Mouse (Mus musculus) kidney, embryonic 15.5 days (tissue): ENCODE results near the gene Scn11a. TPM values are rescaled to one million over a fixed set of nuclear protein-coding genes. Genes with fewer than 3 reads are reported as not detected.

Source experiments
- ATAC-seq: fragments of 200-750 bp; cut with Nextera tagmentation; replicated peaks from 2 replicates; pipeline ENCODE4 v1.8.0; 2017; ENCODE audit warnings: moderate TSS enrichment; ENCODE audit not compliant: low FRiP score
- H3K27ac ChIP-seq: fragments of 300-500 bp; sonication (generic); 2 replicates; pipeline ENCODE4 v1.5.1; 2015; ENCODE audit warnings: mild to moderate bottlenecking, inconsistent platforms
- H3K27me3 ChIP-seq: fragments of 300-500 bp; sonication (generic); 2 replicates; pipeline ENCODE4 v1.6.1; 2015; ENCODE audit warnings: inconsistent platforms
- H3K36me3 ChIP-seq: fragments of 300-500 bp; sonication (generic); 2 replicates; pipeline ENCODE4 v1.6.1; 2015; ENCODE audit warnings: inconsistent platforms
- H3K4me1 ChIP-seq: fragments of 300-500 bp; sonication (generic); 2 replicates; pipeline ENCODE4 v1.6.1; 2015; ENCODE audit warnings: inconsistent platforms
- H3K4me2 ChIP-seq: fragments of 300-500 bp; sonication (generic); 2 replicates; pipeline ENCODE4 v1.6.1; 2015; ENCODE audit warnings: moderate library complexity, mild to moderate bottlenecking, inconsistent platforms
- H3K4me3 ChIP-seq: fragments of 300-500 bp; sonication (generic); replicated peaks from 2 replicates; pipeline ENCODE4 v1.5.1; 2015; ENCODE audit warnings: mild to moderate bottlenecking, inconsistent platforms
- H3K9ac ChIP-seq: fragments of 300-500 bp; sonication (generic); 2 replicates; pipeline ENCODE4 v1.6.1; 2015; ENCODE audit warnings: mild to moderate bottlenecking, inconsistent platforms
- H3K9me3 ChIP-seq: fragments of 300-500 bp; sonication (generic); replicated peaks from 2 replicates; pipeline ENCODE4 v1.6.1; 2016; ENCODE audit warnings: inconsistent platforms
- WGBS: fragments of 180-500 bp; shearing (Covaris S2); methylation state at CpG from one replicate; pipeline ENCODE4 v1.1.7; 2015; ENCODE audit warnings: mixed read lengths; 5-methylcytosine and 5-hydroxymethylcytosine counted together
- polyA plus RNA-seq: library from polyadenylated mRNA; unstranded; fragments of >200 nt; fragmentation: Nextera tagmentation; extraction: Ambion mirVana; gene quantifications from 2 replicates; pipeline ENCODE4 v1.2.1, GENCODE M21; 2015

The Scn11a gene
- polyA plus RNA-seq, 1 experiment from 2014 or later: 0.04 TPM

GRCm38 (mm10) chr9:119835581-119836125 is 10.4 kb upstream of the Scn11a start:
- Histone ChIP-seq H3K9ac (no peak overlapping the region), H3K4me2 (no peak overlapping the region), H3K27me3 (no peaks in the 10 kb centered on the region), H3K27ac (peak overlapping the region; percentile 55), H3K4me3 (no peak overlapping the region), H3K36me3 (no peaks in the 10 kb centered on the region), H3K9me3 (no peaks in the 10 kb centered on the region), H3K4me1 (peaks cover 6% of the 10 kb centered on the region)
- 0 out of 2 replicates have a peak, but pooled peaks have one; percentile 62 for ATAC-seq
- 34% methylated on average over 9 of the region's 9 CpGs for WGBS

GRCm38 (mm10) chr9:119831001-119831400 is 5.7 kb upstream of the Scn11a start:
- H3K36me3 ChIP-seq: no peaks in the 10 kb centered on the region
- H3K4me1 ChIP-seq: peaks cover 4% of the 10 kb centered on the region
- WGBS: 88% methylated on average over 2 of the region's 2 CpGs
- H3K4me2 ChIP-seq: no peak overlapping the region
- H3K9me3 ChIP-seq: no peaks in the 10 kb centered on the region
- H3K4me3 ChIP-seq: no peak overlapping the region
- H3K27me3 ChIP-seq: no peaks in the 10 kb centered on the region
- ATAC-seq: no peak
- H3K9ac ChIP-seq: no peak overlapping the region
- H3K27ac ChIP-seq: no peak overlapping the region

GRCm38 (mm10) chr9:119823722-119824121 is 1.5 kb downstream of the Scn11a start:
- no peak overlapping the region for H3K9ac ChIP-seq
- H3K4me2 ChIP-seq: no peak overlapping the region
- ATAC-seq: no peak
- WGBS: 58% methylated on average over 9 of the region's 9 CpGs
- no peak overlapping the region for H3K4me3 ChIP-seq
- no peaks in the 10 kb centered on the region for H3K36me3 ChIP-seq
- 0 out of 2 replicates have a peak, but pooled peaks cover 5% of the 10 kb centered on the region for H3K4me1 ChIP-seq
- H3K9me3 ChIP-seq: no peaks in the 10 kb centered on the region
- no peaks in the 10 kb centered on the region for H3K27me3 ChIP-seq
- H3K27ac ChIP-seq: no peak overlapping the region

- Histone ChIP-seq H3K4me1 (no peaks in the 10 kb centered on the region), H3K4me2 (no peak overlapping the region), H3K27ac (no peak overlapping the region), H3K27me3 (no peaks in the 10 kb centered on the region), H3K9ac (no peak overlapping the region), H3K36me3 (no peaks in the 10 kb centered on the region), H3K9me3 (0 out of 2 replicates have a peak, but pooled peaks cover 4% of the 10 kb centered on the region), H3K4me3 (no peak overlapping the region)
- ATAC-seq: no peak
- 93% methylated on average over 5 of the region's 5 CpGs for WGBS
These were observed 11.6 kb downstream of the Scn11a start for GRCm38 (mm10) chr9:119813631-119814030.

- no peak overlapping the region for H3K9ac ChIP-seq
- H3K4me3 ChIP-seq: no peak overlapping the region
- no peak for ATAC-seq
- H3K9me3 ChIP-seq: no peaks in the 10 kb centered on the region
- no peak overlapping the region for H3K4me2 ChIP-seq
- no peak overlapping the region for H3K27ac ChIP-seq
- 81% methylated on average over 2 of the region's 2 CpGs for WGBS
- H3K36me3 ChIP-seq: no peaks in the 10 kb centered on the region
- H3K27me3 ChIP-seq: no peaks in the 10 kb centered on the region
- peaks cover 2% of the 10 kb centered on the region for H3K4me1 ChIP-seq
These were observed 18.8 kb downstream of the Scn11a start for GRCm38 (mm10) chr9:119806491-119806890.

GRCm38 (mm10) chr9:119804501-119804847 is 20.8 kb downstream of the Scn11a start:
- Histone ChIP-seq H3K9me3 (no peaks in the 10 kb centered on the region), H3K9ac (no peak overlapping the region), H3K27ac (no peak overlapping the region), H3K4me3 (no peak overlapping the region), H3K36me3 (no peaks in the 10 kb centered on the region), H3K27me3 (no peaks in the 10 kb centered on the region), H3K4me2 (no peak overlapping the region), H3K4me1 (peaks cover 6% of the 10 kb centered on the region)
- no peak for ATAC-seq
- WGBS: 84% methylated on average over 11 of the region's 11 CpGs

DNA sequence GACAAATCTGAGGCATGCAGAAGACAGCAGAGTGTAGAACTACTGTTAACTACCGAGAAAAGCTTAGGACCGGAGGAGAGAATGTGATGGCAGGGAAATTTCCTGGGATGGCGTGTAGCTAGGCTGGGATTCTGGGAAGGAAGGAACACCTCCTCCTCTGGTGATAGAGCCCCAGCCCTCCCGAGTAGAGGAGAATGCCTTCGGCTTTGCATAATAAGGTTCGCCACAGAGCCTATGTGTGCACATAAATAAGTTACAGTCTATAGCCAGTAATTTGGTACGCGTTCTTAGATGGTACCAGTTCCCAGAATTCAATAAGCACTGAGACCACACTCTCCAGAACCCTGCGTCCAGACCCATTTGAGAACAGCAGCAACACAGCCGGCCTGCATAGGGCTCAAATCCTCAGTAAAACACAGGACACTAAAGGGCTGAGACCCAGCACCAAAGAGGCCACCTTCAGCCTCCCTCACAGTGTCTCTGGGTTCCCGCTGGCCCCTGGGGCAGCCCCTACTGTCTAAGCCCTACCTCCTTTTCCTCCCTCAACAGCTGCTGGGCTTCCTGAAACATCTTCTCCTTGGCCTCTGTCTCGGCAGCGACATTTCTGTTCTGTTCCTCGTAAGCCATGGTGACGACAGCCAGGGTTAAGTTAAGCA is 21.3 kb downstream of the Scn11a start:
- H3K27me3 ChIP-seq: no peaks in the 10 kb centered on the region
- WGBS: 71% methylated on average over 15 of the region's 15 CpGs
- H3K9ac ChIP-seq: no peak overlapping the region
- H3K9me3 ChIP-seq: no peaks in the 10 kb centered on the region
- H3K36me3 ChIP-seq: no peaks in the 10 kb centered on the region
- H3K4me3 ChIP-seq: no peak overlapping the region
- H3K4me1 ChIP-seq: peaks cover 6% of the 10 kb centered on the region
- no peak overlapping the region for H3K27ac ChIP-seq
- H3K4me2 ChIP-seq: no peak overlapping the region
- no peak for ATAC-seq

DNA sequence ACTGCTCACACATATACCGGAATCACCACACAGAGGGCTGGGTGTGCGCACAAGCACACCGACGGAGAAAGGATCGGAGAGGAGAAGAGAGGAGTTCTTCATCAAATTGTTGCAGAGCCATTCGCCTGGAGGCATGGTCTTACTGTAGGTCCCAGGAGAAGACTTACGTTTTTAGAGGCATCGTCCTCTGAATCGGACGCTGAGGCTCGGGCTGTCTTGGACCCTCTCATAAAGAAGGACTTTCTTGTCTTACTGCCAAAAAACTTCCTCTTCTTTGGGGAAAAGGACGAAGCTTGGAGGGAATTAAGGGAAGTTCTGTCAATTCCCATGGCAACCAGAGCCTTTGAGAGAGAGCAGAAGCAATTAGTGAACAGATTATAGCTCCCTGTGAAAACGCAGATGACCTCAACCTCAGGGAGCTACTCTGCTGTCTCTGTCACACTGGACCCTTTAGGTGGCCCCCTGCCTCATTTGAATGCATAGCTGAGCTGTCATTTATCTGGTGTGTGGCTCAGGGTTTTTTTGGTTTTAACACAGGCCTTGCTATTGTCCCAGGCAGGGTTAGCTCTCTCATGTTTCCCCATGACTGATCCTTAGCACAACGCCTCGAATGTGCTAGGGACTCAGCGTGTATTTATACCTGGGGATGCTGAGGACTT is 22.0 kb downstream of the Scn11a start:
- H3K9me3 ChIP-seq: no peaks in the 10 kb centered on the region

GRCm38 (mm10) chr9:119801460-119801859 is 23.8 kb downstream of the Scn11a start:
- Histone ChIP-seq H3K9me3 (0 out of 2 replicates have a peak, but pooled peaks cover 2% of the 10 kb centered on the region), H3K36me3 (no peaks in the 10 kb centered on the region)
- 37% methylated on average over 6 of the region's 6 CpGs for WGBS

More for the DNA sequence above, 22.0 kb downstream of the Scn11a start:
- WGBS: 56% methylated on average over 16 of the region's 16 CpGs
- H3K4me1 ChIP-seq: peaks cover 6% of the 10 kb centered on the region
- no peaks in the 10 kb centered on the region for H3K36me3 ChIP-seq
- H3K27me3 ChIP-seq: no peaks in the 10 kb centered on the region
- no peak overlapping the region for H3K4me3 ChIP-seq
- H3K4me2 ChIP-seq: no peak overlapping the region
- H3K9ac ChIP-seq: no peak overlapping the region
- ATAC-seq: no peak
- no peak overlapping the region for H3K27ac ChIP-seq

GRCm38 (mm10) chr9:119796791-119797190 is 28.5 kb downstream of the Scn11a start:
- whole genome bisulfite sequencing: 71% methylated on average over 4 of the region's 4 CpGs
- Histone ChIP-seq H3K27me3 (no peaks in the 10 kb centered on the region), H3K9ac (no peak overlapping the region), H3K4me3 (no peak overlapping the region), H3K9me3 (0 out of 2 replicates have a peak, but pooled peaks cover 2% of the 10 kb centered on the region), H3K4me1 (peaks cover 6% of the 10 kb centered on the region), H3K36me3 (no peaks in the 10 kb centered on the region), H3K27ac (no peak overlapping the region), H3K4me2 (no peak overlapping the region)
- ATAC-seq: no peak

More at GRCm38 (mm10) chr9:119801460-119801859, 23.8 kb downstream of the Scn11a start:
- no peak overlapping the region for H3K4me3 ChIP-seq
- no peak for ATAC-seq
- H3K27ac ChIP-seq: no peak overlapping the region
- H3K9ac ChIP-seq: no peak overlapping the region
- no peak overlapping the region for H3K4me2 ChIP-seq
- H3K27me3 ChIP-seq: no peaks in the 10 kb centered on the region
- H3K4me1 ChIP-seq: peaks cover 6% of the 10 kb centered on the region

GRCm38 (mm10) chr9:119795254-119795912 is 29.9 kb downstream of the Scn11a start:
- Histone ChIP-seq H3K4me3 (no peak overlapping the region), H3K4me2 (no peak overlapping the region), H3K4me1 (no peaks in the 10 kb centered on the region), H3K27me3 (no peaks in the 10 kb centered on the region), H3K9me3 (0 out of 2 replicates have a peak, but pooled peaks cover 2% of the 10 kb centered on the region), H3K27ac (no peak overlapping the region), H3K36me3 (no peaks in the 10 kb centered on the region), H3K9ac (no peak overlapping the region)
- 83% methylated on average over 15 of the region's 15 CpGs for WGBS
- ATAC-seq: no peak

DNA sequence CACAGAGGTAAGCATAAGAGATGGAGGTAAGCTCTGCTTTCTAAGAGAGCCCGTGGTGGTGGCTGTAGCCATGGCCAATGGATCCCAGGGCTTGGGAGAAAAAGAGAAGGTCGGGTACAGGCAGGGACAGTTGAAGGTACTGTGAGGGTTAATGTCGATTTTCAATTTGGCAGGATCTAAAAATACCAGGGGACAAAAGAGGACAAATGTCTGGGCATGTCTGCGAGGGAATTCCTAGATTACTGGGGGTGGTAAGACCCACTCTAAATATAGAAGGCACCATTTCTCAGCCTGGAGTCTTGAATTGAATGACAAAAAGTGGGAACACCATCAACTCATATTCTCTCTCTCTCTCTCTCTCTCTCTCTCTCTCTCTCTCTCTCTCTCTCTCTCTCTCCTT is 30.8 kb downstream of the Scn11a start:
- no peak overlapping the region for H3K4me3 ChIP-seq
- no peak overlapping the region for H3K4me2 ChIP-seq
- H3K4me1 ChIP-seq: no peaks in the 10 kb centered on the region
- 0 out of 2 replicates have a peak, but pooled peaks cover 2% of the 10 kb centered on the region for H3K9me3 ChIP-seq
- no peaks in the 10 kb centered on the region for H3K27me3 ChIP-seq
- no peak for ATAC-seq
- H3K27ac ChIP-seq: no peak overlapping the region
- WGBS: 73% methylated on average over 4 of the region's 4 CpGs
- no peaks in the 10 kb centered on the region for H3K36me3 ChIP-seq
- H3K9ac ChIP-seq: no peak overlapping the region
